Mouse (Mus musculus): ENCODE measurements around the gene Slc10a1. TPM values are rescaled to one million over a fixed set of nuclear protein-coding genes. Genes with fewer than 3 reads are reported as not detected.

The Slc10a1 gene
- total and polyA plus RNA-seq, 3 experiments: 0.13 to 0.20 TPM; not detected in 1

GRCm38 (mm10) chr12:80966059-80966838, 2.3 kb downstream of the Slc10a1 start:
- no peak overlapping the region for H3K4me3 ChIP-seq (replicated peaks in 1 of 3; ENCODE audit: low read depth in 2 of 3, low read length in 2 of 3, poor library complexity in 1 of 3)
- H3K36me3 ChIP-seq (replicated peaks in 1 of 2; ENCODE audit: control insufficient read depth in 1 of 2, insufficient read depth in 1 of 2, low read length in 1 of 2): peaks cover 0 to 11% of the 10 kb centered on the region in 2 experiments
- in situ Hi-C loops (cut with MboI; ENCODE audit: low pct_ligation_motif_present, low pct_unique_long_range_greater_than_20kb, low sequenced_read_pairs): no loop called here
- H3K27ac ChIP-seq (ENCODE audit: insufficient read depth, low read depth): no peak overlapping the region
- dilution Hi-C loops (cut with MboI; ENCODE audit: extremely low pct_ligation_motif_present, extremely low pct_unique_long_range_greater_than_20kb, low sequenced_read_pairs): no loop called here
- H3K9me3 ChIP-seq (replicated peaks; ENCODE audit: low read length): peaks cover 4% of the 10 kb centered on the region
- H3K27me3 ChIP-seq (replicated peaks): no peaks in the 10 kb centered on the region
- TF ChIP-seq NELFE (IDR thresholded peaks at IDR 0.05; ENCODE audit: low read depth, low read length): no peak
- no peak for TF ChIP-seq POLR2AphosphoS2 (IDR thresholded peaks at IDR 0.05; ENCODE audit: low read depth, low read length)
- TF ChIP-seq IRF4 (IDR thresholded peaks at IDR 0.05; ENCODE audit: low read depth, low read length): no peak
- TF ChIP-seq RCOR1 (conservative IDR thresholded peaks at IDR 0.05; ENCODE audit: low read depth, low read length): no peak
- TF ChIP-seq MYC (IDR thresholded peaks at IDR 0.05; ENCODE audit: low read depth, low read length): no peak
- H3K79me2 ChIP-seq (replicated peaks; ENCODE audit: control insufficient read depth, extremely low read depth, insufficient read depth, poor library complexity, severe bottlenecking): no peaks in the 10 kb centered on the region
- no peak for DNase-seq (ENCODE audit: extremely low read depth)
- H3K4me1 ChIP-seq (ENCODE audit: control insufficient read depth in 1 of 2, insufficient read depth in 2 of 2): no peaks in the 10 kb centered on the region
- no peak overlapping the region for H3K9ac ChIP-seq (ENCODE audit: insufficient read depth, low read depth)
- H3K4me2 ChIP-seq (ENCODE audit: insufficient read depth, low read depth, poor library complexity, severe bottlenecking): no peak overlapping the region

DNA sequence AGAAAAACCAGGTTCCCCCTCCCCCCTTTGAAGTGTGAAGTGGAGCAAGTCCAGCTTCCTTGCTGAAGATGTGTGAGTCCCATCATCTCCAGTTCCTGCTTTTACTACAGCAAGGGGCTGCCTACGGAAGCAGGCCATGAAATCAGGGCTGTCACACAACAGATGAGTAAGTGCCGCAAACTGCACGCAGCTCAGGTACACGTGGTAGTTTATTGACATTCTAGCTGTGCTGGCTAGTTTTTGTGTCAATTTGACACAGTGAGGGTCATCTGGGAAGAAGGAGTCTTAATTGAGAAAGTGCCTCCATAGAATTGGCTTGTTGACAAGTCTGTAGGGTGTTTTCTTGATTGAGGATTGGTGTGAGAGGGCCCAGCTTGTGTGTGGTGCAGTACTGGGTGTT, 5.9 kb downstream of the Slc10a1 start:
- in situ Hi-C loops (cut with MboI; ENCODE audit: low pct_ligation_motif_present, low pct_unique_long_range_greater_than_20kb, low sequenced_read_pairs) (no loop called here), dilution Hi-C loops (cut with MboI; ENCODE audit: extremely low pct_ligation_motif_present, extremely low pct_unique_long_range_greater_than_20kb, low sequenced_read_pairs) (no loop called here)
- Histone ChIP-seq H3K4me3 (replicated peaks in 1 of 3; ENCODE audit: low read depth in 2 of 3, low read length in 2 of 3, poor library complexity in 1 of 3) (no peak overlapping the region), H3K27ac (ENCODE audit: insufficient read depth, low read depth) (no peak overlapping the region), H3K79me2 (replicated peaks; ENCODE audit: control insufficient read depth, extremely low read depth, insufficient read depth, poor library complexity, severe bottlenecking) (no peaks in the 10 kb centered on the region), H3K9me3 (replicated peaks; ENCODE audit: low read length) (no peaks in the 10 kb centered on the region), H3K9ac (ENCODE audit: insufficient read depth, low read depth) (no peak overlapping the region), H3K4me2 (ENCODE audit: insufficient read depth, low read depth, poor library complexity, severe bottlenecking) (no peak overlapping the region), H3K27me3 (replicated peaks) (no peaks in the 10 kb centered on the region), H3K4me1 (ENCODE audit: control insufficient read depth in 1 of 2, insufficient read depth in 2 of 2) (no peaks in the 10 kb centered on the region), H3K36me3 (replicated peaks in 1 of 2; ENCODE audit: control insufficient read depth in 1 of 2, insufficient read depth in 1 of 2, low read length in 1 of 2) (peaks cover 13 to 41% of the 10 kb centered on the region in 2 experiments)
- DNase-seq (ENCODE audit: extremely low read depth): no peak
- TF ChIP-seq ELF1 (IDR thresholded peaks at IDR 0.05; ENCODE audit: low read depth, low read length) (no peak), MAZ (IDR thresholded peaks at IDR 0.05; ENCODE audit: low read depth, low read length) (no peak)

GRCm38 (mm10) chr12:80957961-80958360, 10.5 kb downstream of the Slc10a1 start:
- Histone ChIP-seq H3K36me3 (replicated peaks in 1 of 2; ENCODE audit: control insufficient read depth in 1 of 2, insufficient read depth in 1 of 2, low read length in 1 of 2) (peaks cover 52 to 81% of the 10 kb centered on the region in 2 experiments), H3K9ac (ENCODE audit: insufficient read depth, low read depth) (no peak overlapping the region), H3K27me3 (replicated peaks) (no peaks in the 10 kb centered on the region), H3K4me3 (replicated peaks in 1 of 3; ENCODE audit: low read depth in 2 of 3, low read length in 2 of 3, poor library complexity in 1 of 3) (no peak overlapping the region), H3K4me1 (ENCODE audit: control insufficient read depth in 1 of 2, insufficient read depth in 2 of 2) (no peaks in the 10 kb centered on the region), H3K79me2 (replicated peaks; ENCODE audit: control insufficient read depth, extremely low read depth, insufficient read depth, poor library complexity, severe bottlenecking) (peaks cover 13% of the 10 kb centered on the region), H3K9me3 (replicated peaks; ENCODE audit: low read length) (no peaks in the 10 kb centered on the region), H3K4me2 (ENCODE audit: insufficient read depth, low read depth, poor library complexity, severe bottlenecking) (no peak overlapping the region), H3K27ac (ENCODE audit: insufficient read depth, low read depth) (no peak overlapping the region)
- TF ChIP-seq POLR2AphosphoS2 (IDR thresholded peaks at IDR 0.05; ENCODE audit: low read depth, low read length) (peak; percentile 59), JUN (IDR thresholded peaks at IDR 0.05; ENCODE audit: insufficient read depth, low read depth, low read length) (no peak)
- dilution Hi-C loops (cut with MboI; ENCODE audit: extremely low pct_ligation_motif_present, extremely low pct_unique_long_range_greater_than_20kb, low sequenced_read_pairs): no loop called here
- in situ Hi-C loops (cut with MboI; ENCODE audit: low pct_ligation_motif_present, low pct_unique_long_range_greater_than_20kb, low sequenced_read_pairs): no loop called here
- no peak for DNase-seq (ENCODE audit: extremely low read depth)
